In the genomic region with DNA sequence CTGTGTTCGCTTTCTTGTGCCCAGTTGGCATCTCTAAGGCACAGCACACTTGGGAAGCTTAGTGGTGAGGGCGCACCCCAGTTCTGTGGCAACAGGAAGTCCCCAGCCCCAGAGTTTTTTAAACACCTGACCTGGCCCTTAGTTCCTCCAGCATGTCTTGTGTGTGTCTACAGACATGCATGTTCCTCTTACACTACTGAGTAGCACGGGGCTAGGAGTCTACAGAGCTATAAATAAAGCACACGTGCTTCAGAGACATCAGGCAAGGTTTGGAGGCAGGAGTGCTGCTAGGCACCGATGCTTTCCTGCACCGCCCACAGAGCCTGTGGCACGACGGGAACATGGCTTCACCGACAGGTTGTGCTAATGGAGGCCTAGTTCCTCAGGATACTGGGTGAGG, we compare ENCODE assay signal across 18 mouse cellular contexts. TPM values are rescaled to one million over a fixed set of nuclear protein-coding genes. Genes with fewer than 3 reads are reported as not detected.
DNase-seq lines count a peak whose midpoint lies in the region; TF ChIP-seq lines count a peak whose summit lies in the region.
"Had no signal": no experiment of that assay in that cellular context is flagged by ENCODE, and none has a peak within 500 bp of the region (broad histone marks: within the 10 kb centered on the region; RNA-seq: fewer than 3 reads in every experiment).

No protein-coding gene starts in this region.

- H3K27me3 ChIP-seq in spleen, adult 2 months (ENCODE audit: control insufficient read depth, insufficient read depth, low read length), result no peaks in the 10 kb centered on the region
- H3K27me3 ChIP-seq: kidney, embryonic 15.5 days; neural tube, embryonic 12.5 days had no signal

- no peaks in the 10 kb centered on the region; the same call in 1 of the 2 replicates for H3K4me1 ChIP-seq in spleen, adult 2 months (ENCODE audit: control insufficient read depth, insufficient read depth, insufficient read length)
- H3K4me1 ChIP-seq: neural tube, embryonic 12.5 days had no signal

- H3K27ac ChIP-seq in left cerebral cortex, adult 2 months, result no peak overlapping the region
- peak overlapping the region; percentile 73 for H3K27ac ChIP-seq in spleen, adult 2 months (ENCODE audit: insufficient read depth, low read length)
- H3K27ac ChIP-seq in macrophage, result peak overlapping the region; percentile 57
- H3K27ac ChIP-seq: kidney, embryonic 15.5 days; neural tube, embryonic 12.5 days had no signal

- WGBS in spleen, adult 2 months, result 39% methylated on average over 9 of the region's 9 CpGs
- 29% methylated on average over 9 of the region's 9 CpGs for WGBS in macrophage (ENCODE audit: missing documents)

- no peak overlapping the region for H3K4me3 ChIP-seq in left cerebral cortex, adult 2 months
- no peak overlapping the region for H3K4me3 ChIP-seq in spleen, adult 2 months (ENCODE audit: extremely low read depth, insufficient read depth, insufficient read length)
- no peak overlapping the region for H3K4me3 ChIP-seq in macrophage (ENCODE audit: inconsistent target)
- H3K4me3 ChIP-seq: kidney, embryonic 15.5 days; limb, embryonic 10.5 days; neural tube, embryonic 12.5 days had no signal

- DNase-seq in left cerebral cortex, postnatal 14 days (ENCODE audit: low spot score in 2 of 2), result peak; percentile 7 to 78
- no peak for DNase-seq in left cerebral cortex, adult 2 months (ENCODE audit: extremely low spot score in 1 of 2, low spot score in 2 of 2)
- no peak for DNase-seq in spleen, adult 2 months (ENCODE audit: low read depth in 1 of 2, low spot score in 2 of 2)
- DNase-seq in spleen, postnatal 14 days (ENCODE audit: low spot score in 2 of 2), result no peak
- no peak for DNase-seq in adrenal gland, postnatal 25 days
- no peak for DNase-seq in testis, postnatal 14 days (ENCODE audit: low spot score)
- DNase-seq: adrenal gland, postnatal 10 days; cerebellum, postnatal 10 days; gastrocnemius, postnatal 10 days; heart, postnatal 36 days; lung, adult 18-20 months; spleen, adult 18-20 months; thymus, adult 18-20 months had no signal

- peaks cover 19% of the 10 kb centered on the region for H3K36me3 ChIP-seq in spleen, adult 2 months (ENCODE audit: control insufficient read depth, insufficient read depth, low read length)
- peaks cover 16% of the 10 kb centered on the region; the same call in 1 of the 2 replicates for H3K36me3 ChIP-seq in macrophage (ENCODE audit: inconsistent target)

- TF ChIP-seq POLR2A in spleen, adult 2 months (IDR thresholded peaks at IDR 0.05; ENCODE audit: low read depth, low read length), result no peak

- no peaks in the 10 kb centered on the region for H3K79me2 ChIP-seq in macrophage (ENCODE audit: inconsistent target)

- intact Hi-C loops in left cerebral cortex, postnatal 14 days (cut with DNase I), result no loop called here
- intact Hi-C loops in left cerebral cortex, adult 2 months (cut with DNase I), result no loop called here

- no peak for TF ChIP-seq CTCF in left cerebral cortex, adult 2 months (IDR thresholded peaks at IDR 0.05)
- no peak for TF ChIP-seq CTCF in spleen, adult 2 months (IDR thresholded peaks at IDR 0.05; ENCODE audit: extremely low read depth, insufficient read depth, insufficient read length, insufficient replicate concordance)

RNA-seq across cellular contexts. Expression of a gene that starts 10.1 kb away (rescaled TPM):
- total RNA-seq in left cerebral cortex, postnatal 14 days (2021), result under 1 TPM in 1 of 2 experiments, not detected in 1; 0.15 TPM
- total RNA-seq in left cerebral cortex, adult 2 months (2021), result under 1 TPM; 0.27 to 0.37 TPM
- not detected in 2 replicates for polyA plus RNA-seq in spleen, adult 2 months (2012; rRNA removed)
- not detected for total RNA-seq in macrophage (2018; cell fraction: chromatin; rRNA removed)
- under 1 TPM in 8 of 26 experiments, not detected in 18; 0.03 to 0.17 (median 0.07) TPM for total RNA-seq in macrophage (2018; cell fraction: cytosol; rRNA removed)
- total RNA-seq in macrophage (2018; cell fraction: nucleus; rRNA removed), result not detected
- polyA plus RNA-seq in macrophage (2018), result 0.09 TPM in 1 of 3 replicates, not detected in the others
- not detected in 2 replicates for total RNA-seq in adrenal gland, postnatal 25 days (2021)
- total RNA-seq: adrenal gland, postnatal 10 days; gastrocnemius, postnatal 10 days; heart, postnatal 36 days; megakaryocyte-erythroid progenitor cell, adult 5-6 weeks had no signal
- polyA plus RNA-seq: kidney, embryonic 15.5 days had no signal

RNA-seq across cellular contexts. Expression of a gene that starts 11.1 kb away (rescaled TPM):
- 10 to 100 TPM; 10.9 to 12.5 TPM for total RNA-seq in left cerebral cortex, postnatal 14 days (2021)
- 10 to 100 TPM; 15.2 to 16.1 TPM for total RNA-seq in left cerebral cortex, adult 2 months (2021)
- 7.2 and 9.1 TPM in 2 replicates for polyA plus RNA-seq in spleen, adult 2 months (2012; rRNA removed)
- 10 to 100 TPM in 22 of 26 experiments, 1 to 10 TPM in 4; 6.2 to 19.7 (median 15.0) TPM for total RNA-seq in macrophage (2018; cell fraction: chromatin; rRNA removed)
- 10 to 100 TPM; 14.5 to 23.3 (median 19.6) TPM for total RNA-seq in macrophage (2018; cell fraction: cytosol; rRNA removed)
- 10 to 100 TPM; 10.2 to 22.7 (median 17.1) TPM for total RNA-seq in macrophage (2018; cell fraction: nucleus; rRNA removed)
- 15.9 to 19.4 TPM (median 15.9 TPM) in 3 replicates for polyA plus RNA-seq in macrophage (2018)
- total RNA-seq in adrenal gland, postnatal 25 days (2021), result 18.7 and 20.2 TPM in 2 replicates

RNA-seq across cellular contexts. Expression of a gene that starts 29.5 kb away (rescaled TPM):
- total RNA-seq in left cerebral cortex, postnatal 14 days (2021), result 100 to 1,000 TPM; 125 to 144 TPM
- 100 to 1,000 TPM; 132 to 138 TPM for total RNA-seq in left cerebral cortex, adult 2 months (2021)
- 11.3 and 12.7 TPM in 2 replicates for polyA plus RNA-seq in spleen, adult 2 months (2012; rRNA removed)
- total RNA-seq in macrophage (2018; cell fraction: chromatin; rRNA removed), result 10 to 100 TPM; 11.9 to 63.3 (median 32.7) TPM
- total RNA-seq in macrophage (2018; cell fraction: cytosol; rRNA removed), result 10 to 100 TPM; 17.9 to 37.9 (median 23.7) TPM
- 10 to 100 TPM in 25 of 26 experiments, 1 to 10 TPM in 1; 9.1 to 45.3 (median 21.4) TPM for total RNA-seq in macrophage (2018; cell fraction: nucleus; rRNA removed)
- 18.5 to 49.2 TPM (median 35.8 TPM) in 3 replicates for polyA plus RNA-seq in macrophage (2018)
- 34.2 and 36.9 TPM in 2 replicates for total RNA-seq in adrenal gland, postnatal 25 days (2021)

RNA-seq across cellular contexts. Expression of a gene that starts 39.0 kb away (rescaled TPM):
- 10 to 100 TPM; 68.8 to 70.7 TPM for total RNA-seq in left cerebral cortex, postnatal 14 days (2021)
- 10 to 100 TPM; 61.3 to 65.5 TPM for total RNA-seq in left cerebral cortex, adult 2 months (2021)
- 10.3 and 11.1 TPM in 2 replicates for polyA plus RNA-seq in spleen, adult 2 months (2012; rRNA removed)
- total RNA-seq in macrophage (2018; cell fraction: chromatin; rRNA removed), result 100 to 1,000 TPM in 25 of 26 experiments, 10 to 100 TPM in 1; 98.2 to 159 (median 121) TPM
- 10 to 100 TPM; 18.5 to 26.6 (median 22.7) TPM for total RNA-seq in macrophage (2018; cell fraction: cytosol; rRNA removed)
- total RNA-seq in macrophage (2018; cell fraction: nucleus; rRNA removed), result 100 to 1,000 TPM in 1 of 26 experiments, 10 to 100 TPM in 25; 30.2 to 100 (median 62.0) TPM
- 26.3 to 51.8 TPM (median 39.8 TPM) in 3 replicates for polyA plus RNA-seq in macrophage (2018)
- 52.7 and 56.7 TPM in 2 replicates for total RNA-seq in adrenal gland, postnatal 25 days (2021)

Comparison
In these comparisons a context has a peak if more than half of its experiments do, and no peak if none do; other contexts are left out.
1. DNase-seq: peak in left cerebral cortex, postnatal 14 days (2 of 2); none in left cerebral cortex, adult 2 months (0 of 2), spleen, adult 2 months (0 of 2), spleen, postnatal 14 days (0 of 2), adrenal gland, postnatal 25 days (single experiment) and testis, postnatal 14 days (single experiment).